Mouse (Mus musculus): ENCODE data around the gene Angptl4. TPM values are rescaled to one million over a fixed set of nuclear protein-coding genes. Genes with fewer than 3 reads are reported as not detected.

The Angptl4 gene
- polyA plus RNA-seq, 1 experiment from 2014 or later = 18.0 TPM

DNA sequence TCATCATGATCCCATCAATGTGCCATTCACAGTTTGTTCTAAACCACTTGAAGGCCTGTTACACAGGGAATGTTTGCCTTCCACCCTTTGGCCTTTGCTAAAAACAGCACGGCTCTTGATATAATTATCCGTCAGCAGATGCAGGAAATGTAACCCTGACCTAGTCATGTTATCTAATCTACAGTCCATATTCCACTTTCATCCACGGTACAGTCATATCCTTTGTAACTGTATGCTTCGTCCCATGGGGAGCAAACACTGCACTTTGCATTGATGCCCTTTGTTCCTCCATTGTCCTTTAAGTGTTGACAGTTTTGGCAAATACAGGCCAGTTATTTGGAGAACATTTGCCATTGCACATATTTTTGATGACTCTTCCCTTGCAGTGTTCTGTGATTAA lies 7.1 kb upstream of the Angptl4 start:
- Histone ChIP-seq H3K9me3 (ENCODE audit: control insufficient read depth, low read length) (no peaks in the 10 kb centered on the region), H3K4me2 (ENCODE audit: low read length) (no peak overlapping the region), H3K36me3 (ENCODE audit: control insufficient read depth, insufficient read depth, low read length) (no peaks in the 10 kb centered on the region), H3K9ac (ENCODE audit: low read length) (no peak overlapping the region), H3K27me3 (replicated peaks; ENCODE audit: control insufficient read depth, insufficient read depth, low read length) (no peaks in the 10 kb centered on the region), H3K4me1 (replicated peaks; ENCODE audit: control insufficient read depth, insufficient read depth, low read length) (no peaks in the 10 kb centered on the region), H3K27ac (ENCODE audit: low read depth) (no peak overlapping the region), H3K4me3 (ENCODE audit: low read depth, low read length) (no peak overlapping the region)
- WGBS = 52% methylated on average over 4 of the region's 4 CpGs
- ATAC-seq (replicated peaks; ENCODE audit: low FRiP score, low TSS enrichment, low read depth) (no peak), DNase-seq (ENCODE audit: low spot score) (no peak)

DNA sequence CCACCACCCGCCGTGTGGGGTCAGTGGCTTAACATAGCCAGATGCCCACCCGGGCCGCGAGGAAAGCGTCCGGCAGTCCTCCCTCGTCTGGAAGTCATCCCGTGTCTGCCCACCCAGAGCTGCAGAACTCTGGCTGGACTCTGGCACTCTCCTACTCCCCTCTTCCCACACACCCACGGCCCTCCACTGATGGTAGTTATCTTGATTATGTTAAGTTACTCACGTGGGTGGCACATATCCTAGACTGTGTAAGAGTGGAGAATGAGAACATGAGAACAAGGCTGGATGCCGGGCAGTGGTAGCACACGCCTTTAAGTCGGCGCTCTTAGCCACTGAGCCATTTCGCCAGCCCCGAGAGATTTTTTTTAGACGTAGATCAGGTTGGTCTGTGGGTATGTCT lies 4.7 kb upstream of the Angptl4 start:
- DNase-seq (ENCODE audit: low spot score) (no peak), ATAC-seq (replicated peaks; ENCODE audit: low FRiP score, low TSS enrichment, low read depth) (no peak)
- Histone ChIP-seq H3K36me3 (ENCODE audit: control insufficient read depth, insufficient read depth, low read length) (no peaks in the 10 kb centered on the region), H3K27ac (ENCODE audit: low read depth) (no peak overlapping the region), H3K4me1 (replicated peaks; ENCODE audit: control insufficient read depth, insufficient read depth, low read length) (peaks cover 11% of the 10 kb centered on the region), H3K9me3 (ENCODE audit: control insufficient read depth, low read length) (no peaks in the 10 kb centered on the region), H3K9ac (ENCODE audit: low read length) (no peak overlapping the region), H3K4me2 (ENCODE audit: low read length) (no peak overlapping the region), H3K27me3 (replicated peaks; ENCODE audit: control insufficient read depth, insufficient read depth, low read length) (no peaks in the 10 kb centered on the region), H3K4me3 (ENCODE audit: low read depth, low read length) (no peak overlapping the region)
- 78% methylated on average over 18 of the region's 18 CpGs for WGBS

- DNase-seq (ENCODE audit: low spot score) (no peak), ATAC-seq (replicated peaks; ENCODE audit: low FRiP score, low TSS enrichment, low read depth) (no peak)
- H3K9ac ChIP-seq (ENCODE audit: low read length) = no peak overlapping the region
- H3K4me3 ChIP-seq (ENCODE audit: low read depth, low read length) = no peak overlapping the region
- H3K4me2 ChIP-seq (ENCODE audit: low read length) = no peak overlapping the region
- WGBS = 90% methylated on average over 2 of the region's 2 CpGs
- no peaks in the 10 kb centered on the region for H3K27me3 ChIP-seq (replicated peaks; ENCODE audit: control insufficient read depth, insufficient read depth, low read length)
- no peaks in the 10 kb centered on the region for H3K9me3 ChIP-seq (ENCODE audit: control insufficient read depth, low read length)
- no peaks in the 10 kb centered on the region for H3K36me3 ChIP-seq (ENCODE audit: control insufficient read depth, insufficient read depth, low read length)
- no peak overlapping the region for H3K27ac ChIP-seq (ENCODE audit: low read depth)
- peaks cover 22% of the 10 kb centered on the region for H3K4me1 ChIP-seq (replicated peaks; ENCODE audit: control insufficient read depth, insufficient read depth, low read length)
Observed at GRCm38 (mm10) chr17:33784939-33785338, 3.3 kb upstream of the Angptl4 start.

- Histone ChIP-seq H3K9me3 (ENCODE audit: control insufficient read depth, low read length) (no peaks in the 10 kb centered on the region), H3K36me3 (ENCODE audit: control insufficient read depth, insufficient read depth, low read length) (no peaks in the 10 kb centered on the region), H3K4me3 (ENCODE audit: low read depth, low read length) (no peak overlapping the region), H3K4me1 (replicated peaks; ENCODE audit: control insufficient read depth, insufficient read depth, low read length) (peaks cover 37% of the 10 kb centered on the region), H3K9ac (ENCODE audit: low read length) (no peak overlapping the region), H3K27me3 (replicated peaks; ENCODE audit: control insufficient read depth, insufficient read depth, low read length) (no peaks in the 10 kb centered on the region), H3K4me2 (ENCODE audit: low read length) (no peak overlapping the region), H3K27ac (ENCODE audit: low read depth) (0 out of 2 replicates have a peak overlapping the region, but pooled peaks have one; percentile 23)
- ATAC-seq (replicated peaks; ENCODE audit: low FRiP score, low TSS enrichment, low read depth) (no peak), DNase-seq (ENCODE audit: low spot score) (peak; percentile 53)
Observed at GRCm38 (mm10) chr17:33783408-33783807, 1.8 kb upstream of the Angptl4 start.

- ATAC-seq (replicated peaks; ENCODE audit: low FRiP score, low TSS enrichment, low read depth) (no peak), DNase-seq (ENCODE audit: low spot score) (peak; percentile 50)
- 35% methylated on average over 4 of the region's 4 CpGs for WGBS
- H3K9me3 ChIP-seq (ENCODE audit: control insufficient read depth, low read length) = no peaks in the 10 kb centered on the region
- H3K27ac ChIP-seq (ENCODE audit: low read depth) = peak overlapping the region; percentile 52; the same call in 1 of the 2 replicates
- no peaks in the 10 kb centered on the region for H3K27me3 ChIP-seq (replicated peaks; ENCODE audit: control insufficient read depth, insufficient read depth, low read length)
- peak overlapping the region; percentile 45; the same call in 1 of the 2 replicates for H3K9ac ChIP-seq (ENCODE audit: low read length)
- peaks cover 38% of the 10 kb centered on the region for H3K4me1 ChIP-seq (replicated peaks; ENCODE audit: control insufficient read depth, insufficient read depth, low read length)
- peaks cover 12% of the 10 kb centered on the region for H3K36me3 ChIP-seq (ENCODE audit: control insufficient read depth, insufficient read depth, low read length)
- peak overlapping the region; percentile 79 for H3K4me2 ChIP-seq (ENCODE audit: low read length)
- H3K4me3 ChIP-seq (ENCODE audit: low read depth, low read length) = peak overlapping the region; percentile 41
Observed at GRCm38 (mm10) chr17:33782067-33782466, 437 bp upstream of the Angptl4 start.

GRCm38 (mm10) chr17:33780431-33780830 lies 1.2 kb downstream of the Angptl4 start:
- no peak for ATAC-seq (replicated peaks; ENCODE audit: low FRiP score, low TSS enrichment, low read depth)
- Histone ChIP-seq H3K9ac (ENCODE audit: low read length) (no peak overlapping the region), H3K4me1 (replicated peaks; ENCODE audit: control insufficient read depth, insufficient read depth, low read length) (peaks cover 38% of the 10 kb centered on the region), H3K9me3 (ENCODE audit: control insufficient read depth, low read length) (no peaks in the 10 kb centered on the region), H3K4me2 (ENCODE audit: low read length) (peak overlapping the region; percentile 79), H3K27ac (ENCODE audit: low read depth) (peak overlapping the region; percentile 87), H3K4me3 (ENCODE audit: low read depth, low read length) (peak overlapping the region; percentile 41), H3K36me3 (ENCODE audit: control insufficient read depth, insufficient read depth, low read length) (peaks cover 23% of the 10 kb centered on the region), H3K27me3 (replicated peaks; ENCODE audit: control insufficient read depth, insufficient read depth, low read length) (no peaks in the 10 kb centered on the region)
- DNase-seq (ENCODE audit: low spot score) = no peak
- 85% methylated on average over 5 of the region's 5 CpGs for WGBS

DNA sequence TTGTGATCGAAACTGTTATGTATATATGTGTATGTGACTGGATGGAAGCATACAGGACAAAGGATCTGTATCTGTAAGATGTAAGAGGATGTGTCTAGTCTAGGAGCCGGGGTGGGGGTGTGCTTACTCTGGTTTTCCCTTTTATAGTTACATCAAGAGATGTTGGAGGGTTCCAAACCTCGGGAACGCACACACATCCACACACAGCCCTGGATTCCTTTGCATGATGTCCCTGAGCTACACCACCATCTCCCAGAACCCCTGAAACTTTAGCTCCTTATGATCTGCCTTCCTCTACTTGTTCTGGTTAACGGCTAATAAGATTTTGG lies 1.7 kb downstream of the Angptl4 start:
- H3K27ac ChIP-seq (ENCODE audit: low read depth) = peak overlapping the region; percentile 87
- ATAC-seq (replicated peaks; ENCODE audit: low FRiP score, low TSS enrichment, low read depth) = no peak
- no peaks in the 10 kb centered on the region for H3K27me3 ChIP-seq (replicated peaks; ENCODE audit: control insufficient read depth, insufficient read depth, low read length)
- DNase-seq (ENCODE audit: low spot score) = no peak
- H3K36me3 ChIP-seq (ENCODE audit: control insufficient read depth, insufficient read depth, low read length) = peaks cover 28% of the 10 kb centered on the region
- H3K4me2 ChIP-seq (ENCODE audit: low read length) = peak overlapping the region; percentile 79
- H3K9ac ChIP-seq (ENCODE audit: low read length) = no peak overlapping the region
- WGBS = 69% methylated on average over 5 of the region's 5 CpGs
- no peaks in the 10 kb centered on the region for H3K9me3 ChIP-seq (ENCODE audit: control insufficient read depth, low read length)
- peak overlapping the region; percentile 7 for H3K4me3 ChIP-seq (ENCODE audit: low read depth, low read length)
- peaks cover 38% of the 10 kb centered on the region for H3K4me1 ChIP-seq (replicated peaks; ENCODE audit: control insufficient read depth, insufficient read depth, low read length)

GRCm38 (mm10) chr17:33779271-33779966 lies 2.2 kb downstream of the Angptl4 start:
- H3K36me3 ChIP-seq (ENCODE audit: control insufficient read depth, insufficient read depth, low read length) = peaks cover 31% of the 10 kb centered on the region
- no peak overlapping the region for H3K9ac ChIP-seq (ENCODE audit: low read length)
- no peaks in the 10 kb centered on the region for H3K9me3 ChIP-seq (ENCODE audit: control insufficient read depth, low read length)
- H3K4me1 ChIP-seq (replicated peaks; ENCODE audit: control insufficient read depth, insufficient read depth, low read length) = peaks cover 38% of the 10 kb centered on the region
- ATAC-seq (replicated peaks; ENCODE audit: low FRiP score, low TSS enrichment, low read depth) (peak; percentile 69), DNase-seq (ENCODE audit: low spot score) (peak; percentile 93)
- 36% methylated on average over 9 of the region's 9 CpGs for WGBS
- H3K27ac ChIP-seq (ENCODE audit: low read depth) = peak overlapping the region; percentile 87
- no peaks in the 10 kb centered on the region for H3K27me3 ChIP-seq (replicated peaks; ENCODE audit: control insufficient read depth, insufficient read depth, low read length)
- peak overlapping the region; percentile 79 for H3K4me2 ChIP-seq (ENCODE audit: low read length)
- peak overlapping the region; percentile 7 for H3K4me3 ChIP-seq (ENCODE audit: low read depth, low read length)

GRCm38 (mm10) chr17:33775287-33775686 lies 6.3 kb downstream of the Angptl4 start:
- no peak for DNase-seq (ENCODE audit: low spot score)
- Histone ChIP-seq H3K4me2 (ENCODE audit: low read length) (no peak overlapping the region), H3K36me3 (ENCODE audit: control insufficient read depth, insufficient read depth, low read length) (peaks cover 31% of the 10 kb centered on the region), H3K27ac (ENCODE audit: low read depth) (no peak overlapping the region), H3K4me1 (replicated peaks; ENCODE audit: control insufficient read depth, insufficient read depth, low read length) (peaks cover 20% of the 10 kb centered on the region), H3K4me3 (ENCODE audit: low read depth, low read length) (no peak overlapping the region), H3K9me3 (ENCODE audit: control insufficient read depth, low read length) (no peaks in the 10 kb centered on the region), H3K27me3 (replicated peaks; ENCODE audit: control insufficient read depth, insufficient read depth, low read length) (no peaks in the 10 kb centered on the region), H3K9ac (ENCODE audit: low read length) (no peak overlapping the region)
- 93% methylated on average over 4 of the region's 4 CpGs for WGBS
- no peak for ATAC-seq (replicated peaks; ENCODE audit: low FRiP score, low TSS enrichment, low read depth)
